10 mouse cellular contexts compared by ENCODE assay signal in the genomic region with DNA sequence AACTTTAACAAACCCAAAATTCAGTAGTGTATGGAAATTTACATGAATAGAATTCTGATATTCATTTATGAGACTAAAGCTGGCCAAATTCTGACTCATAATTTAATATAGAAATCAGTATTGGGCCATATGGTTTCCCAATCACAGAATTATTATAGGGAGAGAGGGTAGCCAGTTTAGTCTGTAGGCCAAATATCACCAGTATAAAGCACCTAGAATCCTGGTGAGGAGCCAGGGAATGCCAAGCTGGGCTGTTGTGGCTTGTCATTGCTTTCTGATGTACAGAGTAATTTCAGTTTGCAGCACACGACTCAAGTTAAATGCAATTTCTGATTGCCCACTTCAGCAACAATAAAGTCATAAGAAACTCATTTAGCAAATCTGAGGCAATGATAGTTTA.
"Had no signal": no experiment of that assay in that cellular context is flagged by ENCODE, and none has a peak within 500 bp of the region (broad histone marks: within the 10 kb centered on the region; RNA-seq: fewer than 3 reads in every experiment).

No protein-coding gene starts in this region.

- ATAC-seq: midbrain, embryonic 16.5 days had no signal

- DNase-seq: lung, adult 18-20 months; lung, embryonic 14.5 days; lung, postnatal 10 days; lung, postnatal 4 days; midbrain, embryonic 14.5 days; right cerebral cortex, postnatal 14 days; thymus, adult 18-20 months; thymus, postnatal 14 days; thymus, postnatal 36 days had no signal
